Mouse (Mus musculus): ENCODE data around the gene Man2a2. TPM values are rescaled to one million over a fixed set of nuclear protein-coding genes. Genes with fewer than 3 reads are reported as not detected.
A peak's percentile ranks its signal among the peaks of the same experiment; 100 is the strongest.

The Man2a2 gene
- polyA plus RNA-seq, 1 experiment from 2014 or later: 19.5 TPM

DNA sequence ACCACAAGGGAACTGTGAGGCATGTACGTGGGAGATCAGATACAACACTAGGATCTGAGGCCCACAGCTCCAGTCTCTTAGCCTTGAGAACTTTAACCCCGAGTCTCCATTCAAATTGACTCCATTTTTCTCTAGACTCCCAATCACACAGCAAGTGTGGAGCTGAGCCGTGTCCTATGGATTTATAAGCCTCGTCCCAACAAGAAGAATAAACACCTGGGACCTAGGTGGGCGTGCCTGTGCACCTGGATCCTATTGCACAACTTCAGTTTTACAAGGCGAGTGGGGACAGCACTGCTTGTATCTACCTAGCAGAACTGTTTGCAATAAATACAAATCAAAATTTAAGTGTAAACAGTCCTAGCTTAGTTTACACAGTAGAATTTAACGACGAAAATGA, 47.8 kb downstream of the Man2a2 start:
- no peaks in the 10 kb centered on the region for H3K9me3 ChIP-seq (ENCODE audit: control insufficient read depth, low read length)
- no peak for ATAC-seq (ENCODE audit: insufficient number of reproducible peaks, insufficient read depth, low FRiP score, low read depth)
- no peaks in the 10 kb centered on the region for H3K27me3 ChIP-seq (ENCODE audit: control insufficient read depth, insufficient read depth, low read length)
- peak overlapping the region; percentile 81 for H3K4me2 ChIP-seq (ENCODE audit: low read length)
- H3K4me3 ChIP-seq (ENCODE audit: control insufficient read depth in 1 of 2, insufficient read depth in 1 of 2, low read depth in 1 of 2, low read length in 2 of 2): peak overlapping the region; percentile 68 to 76
- H3K27ac ChIP-seq (replicated peaks in 1 of 2; ENCODE audit: control insufficient read depth in 1 of 2, insufficient read depth in 1 of 2, low read depth in 2 of 2, low read length in 2 of 2): peak overlapping the region in 1 of 2 experiments; percentile 93; a peak in 3 of 4 replicates
- 20% methylated on average over 8 of the region's 8 CpGs for WGBS
- H3K36me3 ChIP-seq (ENCODE audit: control insufficient read depth, insufficient read depth, low read length): peaks cover 44% of the 10 kb centered on the region
- H3K9ac ChIP-seq (ENCODE audit: low read length): peak overlapping the region; percentile 82
- peaks cover 7 to 27% of the 10 kb centered on the region in 2 experiments; a peak in 3 of 4 replicates for H3K4me1 ChIP-seq (ENCODE audit: control insufficient read depth in 2 of 2, insufficient read depth in 2 of 2, low read length in 2 of 2)

- ATAC-seq (ENCODE audit: insufficient number of reproducible peaks, insufficient read depth, low FRiP score, low read depth): no peak
- Histone ChIP-seq H3K27me3 (ENCODE audit: control insufficient read depth, insufficient read depth, low read length) (no peaks in the 10 kb centered on the region), H3K9ac (ENCODE audit: low read length) (no peak overlapping the region; the same call in 1 of the 2 replicates), H3K27ac (replicated peaks in 1 of 2; ENCODE audit: control insufficient read depth in 1 of 2, insufficient read depth in 1 of 2, low read depth in 2 of 2, low read length in 2 of 2) (peak overlapping the region; percentile 45 to 46), H3K4me3 (ENCODE audit: control insufficient read depth in 1 of 2, insufficient read depth in 1 of 2, low read depth in 1 of 2, low read length in 2 of 2) (no peak overlapping the region), H3K4me2 (ENCODE audit: low read length) (no peak overlapping the region), H3K36me3 (ENCODE audit: control insufficient read depth, insufficient read depth, low read length) (peaks cover 40% of the 10 kb centered on the region), H3K9me3 (ENCODE audit: control insufficient read depth, low read length) (no peaks in the 10 kb centered on the region), H3K4me1 (ENCODE audit: control insufficient read depth in 2 of 2, insufficient read depth in 2 of 2, low read length in 2 of 2) (peaks cover 7 to 26% of the 10 kb centered on the region in 2 experiments; a peak in 3 of 4 replicates)
- 63% methylated on average over 19 of the region's 19 CpGs for WGBS
Observed at GRCm38 (mm10) chr7:80319846-80320496, 51.2 kb downstream of the Man2a2 start.

GRCm38 (mm10) chr7:80318670-80319069, 52.5 kb downstream of the Man2a2 start:
- no peak for ATAC-seq (ENCODE audit: insufficient number of reproducible peaks, insufficient read depth, low FRiP score, low read depth)
- H3K9me3 ChIP-seq (ENCODE audit: control insufficient read depth, low read length): no peaks in the 10 kb centered on the region
- 81% methylated on average over 4 of the region's 4 CpGs for WGBS
- peaks cover 52% of the 10 kb centered on the region for H3K36me3 ChIP-seq (ENCODE audit: control insufficient read depth, insufficient read depth, low read length)
- H3K9ac ChIP-seq (ENCODE audit: low read length): peak overlapping the region; percentile 44; the same call in 1 of the 2 replicates
- H3K27me3 ChIP-seq (ENCODE audit: control insufficient read depth, insufficient read depth, low read length): no peaks in the 10 kb centered on the region
- H3K4me2 ChIP-seq (ENCODE audit: low read length): no peak overlapping the region
- peaks cover 7 to 24% of the 10 kb centered on the region in 2 experiments; a peak in 3 of 4 replicates for H3K4me1 ChIP-seq (ENCODE audit: control insufficient read depth in 2 of 2, insufficient read depth in 2 of 2, low read length in 2 of 2)
- H3K27ac ChIP-seq (replicated peaks in 1 of 2; ENCODE audit: control insufficient read depth in 1 of 2, insufficient read depth in 1 of 2, low read depth in 2 of 2, low read length in 2 of 2): peak overlapping the region in 1 of 2 experiments; percentile 45; a peak in 1 of 4 replicates
- no peak overlapping the region for H3K4me3 ChIP-seq (ENCODE audit: control insufficient read depth in 1 of 2, insufficient read depth in 1 of 2, low read depth in 1 of 2, low read length in 2 of 2)

DNA sequence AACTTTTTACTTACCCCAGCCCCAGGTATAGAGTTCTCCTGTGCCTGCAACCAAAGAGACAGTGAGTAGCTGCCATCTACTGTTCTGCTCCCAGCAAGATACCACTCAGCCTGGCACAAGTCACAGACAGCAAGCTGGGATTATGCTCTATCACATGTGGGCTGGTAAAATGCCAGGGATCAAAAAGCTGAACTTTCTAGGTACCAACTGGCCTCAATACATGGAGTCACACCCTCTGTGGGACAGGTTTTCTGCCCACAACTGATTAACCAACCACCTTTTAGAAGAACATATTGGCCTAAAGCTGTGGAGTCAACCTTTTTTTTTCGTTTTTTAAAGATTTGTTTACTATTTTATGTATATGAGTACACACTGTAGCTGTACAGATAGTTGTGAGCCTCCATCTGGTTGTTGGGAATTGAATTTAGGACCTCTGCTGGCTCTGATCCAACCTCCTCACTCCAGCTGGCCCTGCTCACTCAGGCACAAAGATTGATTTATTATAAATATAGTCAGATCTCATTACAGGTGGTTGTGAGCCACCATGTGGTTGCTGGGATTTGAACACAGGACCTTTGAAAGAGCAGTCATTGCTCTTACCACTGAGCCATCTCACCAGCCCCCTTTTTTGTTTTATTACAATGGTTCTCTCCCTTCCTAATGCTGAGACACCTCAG, 53.6 kb downstream of the Man2a2 start:
- Histone ChIP-seq H3K4me1 (ENCODE audit: control insufficient read depth in 2 of 2, insufficient read depth in 2 of 2, low read length in 2 of 2) (peaks cover 7 to 16% of the 10 kb centered on the region in 2 experiments; a peak in 3 of 4 replicates), H3K9me3 (ENCODE audit: control insufficient read depth, low read length) (no peaks in the 10 kb centered on the region), H3K27me3 (ENCODE audit: control insufficient read depth, insufficient read depth, low read length) (no peaks in the 10 kb centered on the region), H3K9ac (ENCODE audit: low read length) (no peak overlapping the region), H3K36me3 (ENCODE audit: control insufficient read depth, insufficient read depth, low read length) (peaks cover 63% of the 10 kb centered on the region), H3K4me2 (ENCODE audit: low read length) (no peak overlapping the region), H3K4me3 (ENCODE audit: control insufficient read depth in 1 of 2, insufficient read depth in 1 of 2, low read depth in 1 of 2, low read length in 2 of 2) (no peak overlapping the region), H3K27ac (replicated peaks in 1 of 2; ENCODE audit: control insufficient read depth in 1 of 2, insufficient read depth in 1 of 2, low read depth in 2 of 2, low read length in 2 of 2) (no peak overlapping the region)
- 71% methylated on average over 1 of the region's 1 CpGs for WGBS
- no peak for ATAC-seq (ENCODE audit: insufficient number of reproducible peaks, insufficient read depth, low FRiP score, low read depth)

GRCm38 (mm10) chr7:80315733-80316132, 55.4 kb downstream of the Man2a2 start:
- H3K36me3 ChIP-seq (ENCODE audit: control insufficient read depth, insufficient read depth, low read length): peaks cover 78% of the 10 kb centered on the region
- WGBS: 71% methylated on average over 2 of the region's 2 CpGs
- H3K27ac ChIP-seq (replicated peaks in 1 of 2; ENCODE audit: control insufficient read depth in 1 of 2, insufficient read depth in 1 of 2, low read depth in 2 of 2, low read length in 2 of 2): no peak overlapping the region
- H3K9me3 ChIP-seq (ENCODE audit: control insufficient read depth, low read length): no peaks in the 10 kb centered on the region
- H3K27me3 ChIP-seq (ENCODE audit: control insufficient read depth, insufficient read depth, low read length): no peaks in the 10 kb centered on the region
- H3K4me2 ChIP-seq (ENCODE audit: low read length): no peak overlapping the region
- H3K4me1 ChIP-seq (ENCODE audit: control insufficient read depth in 2 of 2, insufficient read depth in 2 of 2, low read length in 2 of 2): peaks cover 7 to 16% of the 10 kb centered on the region in 2 experiments; a peak in 3 of 4 replicates
- no peak overlapping the region for H3K9ac ChIP-seq (ENCODE audit: low read length)
- no peak overlapping the region for H3K4me3 ChIP-seq (ENCODE audit: control insufficient read depth in 1 of 2, insufficient read depth in 1 of 2, low read depth in 1 of 2, low read length in 2 of 2)
- no peak for ATAC-seq (ENCODE audit: insufficient number of reproducible peaks, insufficient read depth, low FRiP score, low read depth)

DNA sequence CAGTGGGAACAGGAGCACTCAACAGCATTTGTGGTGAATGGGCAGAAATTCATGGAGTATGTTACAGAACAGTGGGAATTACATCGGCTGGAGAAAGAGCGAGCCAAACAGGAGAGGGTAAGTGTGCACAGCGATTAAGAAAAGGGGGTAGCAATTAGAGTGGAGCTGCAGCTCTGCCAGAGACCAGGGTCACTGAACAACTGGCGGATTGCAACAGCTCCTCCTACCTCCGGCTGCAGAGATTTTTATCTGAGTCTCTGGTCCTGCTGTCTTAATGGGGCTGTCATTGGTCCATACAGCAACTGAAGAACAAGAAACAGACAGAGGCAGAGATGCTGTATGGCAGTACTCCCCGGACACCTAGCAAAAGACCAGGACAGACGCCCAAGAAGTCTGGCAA, 60.4 kb downstream of the Man2a2 start:
- Histone ChIP-seq H3K27ac (replicated peaks in 1 of 2; ENCODE audit: control insufficient read depth in 1 of 2, insufficient read depth in 1 of 2, low read depth in 2 of 2, low read length in 2 of 2) (no peak overlapping the region), H3K4me1 (ENCODE audit: control insufficient read depth in 2 of 2, insufficient read depth in 2 of 2, low read length in 2 of 2) (no peaks in the 10 kb centered on the region), H3K4me2 (ENCODE audit: low read length) (no peak overlapping the region), H3K9ac (ENCODE audit: low read length) (no peak overlapping the region), H3K36me3 (ENCODE audit: control insufficient read depth, insufficient read depth, low read length) (peaks cover 99% of the 10 kb centered on the region), H3K4me3 (ENCODE audit: control insufficient read depth in 1 of 2, insufficient read depth in 1 of 2, low read depth in 1 of 2, low read length in 2 of 2) (no peak overlapping the region), H3K9me3 (ENCODE audit: control insufficient read depth, low read length) (no peaks in the 10 kb centered on the region), H3K27me3 (ENCODE audit: control insufficient read depth, insufficient read depth, low read length) (no peaks in the 10 kb centered on the region)
- ATAC-seq (ENCODE audit: insufficient number of reproducible peaks, insufficient read depth, low FRiP score, low read depth): no peak
- 79% methylated on average over 7 of the region's 7 CpGs for WGBS

- WGBS: 90% methylated on average over 3 of the region's 3 CpGs
- Histone ChIP-seq H3K4me2 (ENCODE audit: low read length) (no peak overlapping the region), H3K27me3 (ENCODE audit: control insufficient read depth, insufficient read depth, low read length) (no peaks in the 10 kb centered on the region), H3K27ac (replicated peaks in 1 of 2; ENCODE audit: control insufficient read depth in 1 of 2, insufficient read depth in 1 of 2, low read depth in 2 of 2, low read length in 2 of 2) (no peak overlapping the region), H3K4me3 (ENCODE audit: control insufficient read depth in 1 of 2, insufficient read depth in 1 of 2, low read depth in 1 of 2, low read length in 2 of 2) (no peak overlapping the region), H3K9ac (ENCODE audit: low read length) (no peak overlapping the region), H3K9me3 (ENCODE audit: control insufficient read depth, low read length) (no peaks in the 10 kb centered on the region), H3K36me3 (ENCODE audit: control insufficient read depth, insufficient read depth, low read length) (peaks cover 99% of the 10 kb centered on the region), H3K4me1 (ENCODE audit: control insufficient read depth in 2 of 2, insufficient read depth in 2 of 2, low read length in 2 of 2) (no peaks in the 10 kb centered on the region)
- ATAC-seq (ENCODE audit: insufficient number of reproducible peaks, insufficient read depth, low FRiP score, low read depth): no peak
Observed at GRCm38 (mm10) chr7:80307766-80308165, 63.4 kb downstream of the Man2a2 start.

All from heart, embryonic 14.5 days (tissue).